Mouse (Mus musculus): Measurements from ENCODE around the gene F2rl1. TPM values are rescaled to one million over a fixed set of nuclear protein-coding genes. Genes with fewer than 3 reads are reported as not detected.
"Not testable (repeated sequence)": the region's sequence is repeated elsewhere in the genome, so short reads cannot be mapped to it uniquely, and the experiment has no call there.

The F2rl1 gene
- polyA plus RNA-seq, 1 experiment from 2014 or later, result 0.43 TPM

- Histone ChIP-seq H3K4me3 (ENCODE audit: low read depth, low read length) (no peak overlapping the region), H3K36me3 (ENCODE audit: control insufficient read depth, insufficient read depth, low read length) (no peaks in the 10 kb centered on the region), H3K27ac (ENCODE audit: low read depth, low read length) (no peak overlapping the region), H3K9me3 (ENCODE audit: control insufficient read depth, low read length) (no peaks in the 10 kb centered on the region), H3K4me1 (replicated peaks; ENCODE audit: control insufficient read depth, insufficient read depth, low read length) (peaks cover 23% of the 10 kb centered on the region), H3K9ac (ENCODE audit: low read depth, low read length) (no peak overlapping the region), H3K27me3 (replicated peaks; ENCODE audit: control insufficient read depth, insufficient read depth, low read length) (peaks cover 7% of the 10 kb centered on the region), H3K4me2 (no peak overlapping the region)
- WGBS, result 68% methylated on average over 5 of the region's 5 CpGs
- DNase-seq (ENCODE audit: low spot score) (no peak), ATAC-seq (replicated peaks; ENCODE audit: low FRiP score) (no peak)
Measured at GRCm38 (mm10) chr13:95538021-95538420, 13.0 kb upstream of the F2rl1 start.

- no peak for DNase-seq (ENCODE audit: low spot score)
- peak; percentile 26; the same call in 1 of the 2 replicates for ATAC-seq (replicated peaks; ENCODE audit: low FRiP score)
- 15% methylated on average over 5 of the region's 5 CpGs for WGBS
- peak overlapping the region; percentile 30; the same call in 1 of the 2 replicates for H3K9ac ChIP-seq (ENCODE audit: low read depth, low read length)
- peak overlapping the region; percentile 49 for H3K4me2 ChIP-seq
- no peaks in the 10 kb centered on the region for H3K9me3 ChIP-seq (ENCODE audit: control insufficient read depth, low read length)
- peaks cover 29% of the 10 kb centered on the region for H3K4me1 ChIP-seq (replicated peaks; ENCODE audit: control insufficient read depth, insufficient read depth, low read length)
- peak overlapping the region; percentile 64 for H3K27ac ChIP-seq (ENCODE audit: low read depth, low read length)
- no peak overlapping the region; the same call in 1 of the 2 replicates for H3K4me3 ChIP-seq (ENCODE audit: low read depth, low read length)
- no peaks in the 10 kb centered on the region for H3K36me3 ChIP-seq (ENCODE audit: control insufficient read depth, insufficient read depth, low read length)
- peaks cover 7% of the 10 kb centered on the region for H3K27me3 ChIP-seq (replicated peaks; ENCODE audit: control insufficient read depth, insufficient read depth, low read length)
Measured at GRCm38 (mm10) chr13:95536117-95536493, 11.1 kb upstream of the F2rl1 start.

- ATAC-seq (replicated peaks; ENCODE audit: low FRiP score), result peak; percentile 83
- H3K4me3 ChIP-seq (ENCODE audit: low read depth, low read length), result peak overlapping the region; percentile 0; the same call in 1 of the 2 replicates
Measured at GRCm38 (mm10) chr13:95535461-95536116, 10.6 kb upstream of the F2rl1 start.

GRCm38 (mm10) chr13:95535026-95535425 is 10.0 kb upstream of the F2rl1 start:
- Histone ChIP-seq H3K27ac (ENCODE audit: low read depth, low read length) (no peak overlapping the region), H3K4me2 (peak overlapping the region; percentile 49), H3K36me3 (ENCODE audit: control insufficient read depth, insufficient read depth, low read length) (no peaks in the 10 kb centered on the region), H3K9me3 (ENCODE audit: control insufficient read depth, low read length) (no peaks in the 10 kb centered on the region), H3K27me3 (replicated peaks; ENCODE audit: control insufficient read depth, insufficient read depth, low read length) (peaks cover 7% of the 10 kb centered on the region), H3K4me3 (ENCODE audit: low read depth, low read length) (no peak overlapping the region), H3K9ac (ENCODE audit: low read depth, low read length) (no peak overlapping the region), H3K4me1 (replicated peaks; ENCODE audit: control insufficient read depth, insufficient read depth, low read length) (peaks cover 29% of the 10 kb centered on the region)
- ATAC-seq (replicated peaks; ENCODE audit: low FRiP score) (no peak), DNase-seq (ENCODE audit: low spot score) (no peak)
- WGBS, result 11% methylated on average over 6 of the region's 6 CpGs

More at GRCm38 (mm10) chr13:95535461-95536116, 10.6 kb upstream of the F2rl1 start:
- WGBS, result 7% methylated on average over 11 of the region's 11 CpGs
- H3K4me1 ChIP-seq (replicated peaks; ENCODE audit: control insufficient read depth, insufficient read depth, low read length), result peaks cover 29% of the 10 kb centered on the region
- DNase-seq (ENCODE audit: low spot score), result no peak
- H3K27ac ChIP-seq (ENCODE audit: low read depth, low read length), result peak overlapping the region; percentile 64
- H3K9me3 ChIP-seq (ENCODE audit: control insufficient read depth, low read length), result no peaks in the 10 kb centered on the region
- no peaks in the 10 kb centered on the region for H3K36me3 ChIP-seq (ENCODE audit: control insufficient read depth, insufficient read depth, low read length)
- peak overlapping the region; percentile 49 for H3K4me2 ChIP-seq
- H3K9ac ChIP-seq (ENCODE audit: low read depth, low read length), result peak overlapping the region; percentile 30; the same call in 1 of the 2 replicates
- H3K27me3 ChIP-seq (replicated peaks; ENCODE audit: control insufficient read depth, insufficient read depth, low read length), result peaks cover 7% of the 10 kb centered on the region

GRCm38 (mm10) chr13:95534131-95534561 is 9.1 kb upstream of the F2rl1 start:
- Histone ChIP-seq H3K4me1 (replicated peaks; ENCODE audit: control insufficient read depth, insufficient read depth, low read length) (peaks cover 29% of the 10 kb centered on the region), H3K27ac (ENCODE audit: low read depth, low read length) (no peak overlapping the region), H3K27me3 (replicated peaks; ENCODE audit: control insufficient read depth, insufficient read depth, low read length) (peaks cover 12% of the 10 kb centered on the region), H3K4me3 (ENCODE audit: low read depth, low read length) (no peak overlapping the region), H3K9me3 (ENCODE audit: control insufficient read depth, low read length) (no peaks in the 10 kb centered on the region), H3K4me2 (peak overlapping the region; percentile 51), H3K36me3 (ENCODE audit: control insufficient read depth, insufficient read depth, low read length) (no peaks in the 10 kb centered on the region), H3K9ac (ENCODE audit: low read depth, low read length) (no peak overlapping the region)
- WGBS, result 12% methylated on average over 5 of the region's 5 CpGs
- ATAC-seq (replicated peaks; ENCODE audit: low FRiP score) (no peak), DNase-seq (ENCODE audit: low spot score) (no peak)

- ATAC-seq (replicated peaks; ENCODE audit: low FRiP score) (no peak), DNase-seq (ENCODE audit: low spot score) (no peak)
- no peak overlapping the region for H3K27ac ChIP-seq (ENCODE audit: low read depth, low read length)
- H3K4me2 ChIP-seq, result no peak overlapping the region
- H3K4me1 ChIP-seq (replicated peaks; ENCODE audit: control insufficient read depth, insufficient read depth, low read length), result peaks cover 29% of the 10 kb centered on the region
- H3K36me3 ChIP-seq (ENCODE audit: control insufficient read depth, insufficient read depth, low read length), result no peaks in the 10 kb centered on the region
- H3K27me3 ChIP-seq (replicated peaks; ENCODE audit: control insufficient read depth, insufficient read depth, low read length), result peaks cover 12% of the 10 kb centered on the region
- no peak overlapping the region for H3K4me3 ChIP-seq (ENCODE audit: low read depth, low read length)
- 29% methylated on average over 8 of the region's 8 CpGs for WGBS
- H3K9ac ChIP-seq (ENCODE audit: low read depth, low read length), result no peak overlapping the region
- no peaks in the 10 kb centered on the region for H3K9me3 ChIP-seq (ENCODE audit: control insufficient read depth, low read length)
Measured at GRCm38 (mm10) chr13:95533640-95534039, 8.6 kb upstream of the F2rl1 start.

GRCm38 (mm10) chr13:95533121-95533520 is 8.1 kb upstream of the F2rl1 start:
- H3K9ac ChIP-seq (ENCODE audit: low read depth, low read length), result not testable (repeated sequence)
- peaks cover 29% of the 10 kb centered on the region for H3K4me1 ChIP-seq (replicated peaks; ENCODE audit: control insufficient read depth, insufficient read depth, low read length)

GRCm38 (mm10) chr13:95531273-95532045 is 6.4 kb upstream of the F2rl1 start:
- 50% methylated on average over 9 of the region's 9 CpGs for WGBS
- DNase-seq (ENCODE audit: low spot score) (no peak), ATAC-seq (replicated peaks; ENCODE audit: low FRiP score) (0 out of 2 replicates have a peak, but pooled peaks have one; percentile 6)
- Histone ChIP-seq H3K9ac (ENCODE audit: low read depth, low read length) (no peak overlapping the region), H3K27me3 (replicated peaks; ENCODE audit: control insufficient read depth, insufficient read depth, low read length) (peaks cover 30% of the 10 kb centered on the region), H3K27ac (ENCODE audit: low read depth, low read length) (no peak overlapping the region), H3K4me3 (ENCODE audit: low read depth, low read length) (no peak overlapping the region), H3K4me2 (no peak overlapping the region), H3K4me1 (replicated peaks; ENCODE audit: control insufficient read depth, insufficient read depth, low read length) (peaks cover 26% of the 10 kb centered on the region), H3K9me3 (ENCODE audit: control insufficient read depth, low read length) (no peaks in the 10 kb centered on the region), H3K36me3 (ENCODE audit: control insufficient read depth, insufficient read depth, low read length) (no peaks in the 10 kb centered on the region)

More at GRCm38 (mm10) chr13:95533121-95533520, 8.1 kb upstream of the F2rl1 start:
- H3K27me3 ChIP-seq (replicated peaks; ENCODE audit: control insufficient read depth, insufficient read depth, low read length), result peaks cover 14% of the 10 kb centered on the region
- not testable (repeated sequence) for H3K4me2 ChIP-seq; ATAC-seq (replicated peaks; ENCODE audit: low FRiP score); DNase-seq (ENCODE audit: low spot score); H3K9me3 ChIP-seq (ENCODE audit: control insufficient read depth, low read length); H3K36me3 ChIP-seq (ENCODE audit: control insufficient read depth, insufficient read depth, low read length); H3K4me3 ChIP-seq (ENCODE audit: low read depth, low read length); H3K27ac ChIP-seq (ENCODE audit: low read depth, low read length)
- 66% methylated on average over 5 of the region's 5 CpGs for WGBS
